Mouse (Mus musculus): ENCODE measurements around the gene Cst3. TPM values are rescaled to one million over a fixed set of nuclear protein-coding genes. Genes with fewer than 3 reads are reported as not detected.

Gene Cst3
- polyA plus RNA-seq (2012; rRNA removed), result 635 and 710 TPM in 2 replicates

DNA sequence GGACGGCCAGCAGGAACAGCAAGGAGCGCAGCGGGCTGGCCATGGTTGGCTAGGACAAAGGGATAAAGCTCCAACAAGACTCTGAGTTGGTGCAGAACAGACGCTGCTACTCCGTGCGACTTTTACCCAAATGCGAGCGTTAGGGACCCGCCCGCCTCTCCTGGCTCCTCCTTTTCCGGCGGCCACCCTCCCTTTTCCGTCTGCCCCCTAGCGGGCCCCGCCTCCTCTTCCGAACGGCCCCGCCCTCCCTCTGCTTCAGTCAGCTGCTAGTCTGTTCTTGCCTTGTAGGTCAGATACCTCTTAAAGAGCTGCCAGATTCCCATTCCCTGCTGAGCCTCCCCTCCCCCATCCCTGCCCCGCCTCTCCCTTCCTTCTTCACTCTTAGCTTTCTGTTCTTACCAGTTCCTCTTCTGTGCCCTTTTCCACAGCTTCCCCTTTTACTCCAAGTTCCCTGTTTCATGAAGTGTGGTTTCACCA lies at the start of gene Cst3:
Gene Cst3 (minus strand): TSS at position 358 of the 477 bp plus-strand sequence.

DNA sequence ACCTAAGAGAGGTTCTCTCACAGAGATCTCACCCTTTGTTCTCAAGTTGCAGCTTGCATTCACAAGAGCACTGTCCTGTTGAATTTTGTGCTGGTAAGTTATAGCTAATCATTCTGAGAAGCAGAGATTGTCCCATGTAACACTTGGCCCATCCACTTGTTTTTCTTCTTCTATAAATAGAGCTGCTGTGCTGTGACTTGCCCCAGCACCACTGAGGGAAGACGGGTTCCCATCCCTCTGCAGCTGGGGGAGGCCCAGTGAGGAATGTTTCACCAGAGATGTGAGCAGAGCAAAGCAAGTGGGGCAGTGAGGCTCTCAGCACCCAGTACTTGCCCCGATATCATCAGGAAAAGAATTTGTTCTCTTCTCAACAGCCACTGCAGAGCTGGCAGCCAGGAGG lies 10.5 kb downstream of the Cst3 start, which contains the start of gene 9230104L09Rik:
Gene 9230104L09Rik (minus strand): TSS at position 73 of the 400 bp plus-strand sequence.

DNA sequence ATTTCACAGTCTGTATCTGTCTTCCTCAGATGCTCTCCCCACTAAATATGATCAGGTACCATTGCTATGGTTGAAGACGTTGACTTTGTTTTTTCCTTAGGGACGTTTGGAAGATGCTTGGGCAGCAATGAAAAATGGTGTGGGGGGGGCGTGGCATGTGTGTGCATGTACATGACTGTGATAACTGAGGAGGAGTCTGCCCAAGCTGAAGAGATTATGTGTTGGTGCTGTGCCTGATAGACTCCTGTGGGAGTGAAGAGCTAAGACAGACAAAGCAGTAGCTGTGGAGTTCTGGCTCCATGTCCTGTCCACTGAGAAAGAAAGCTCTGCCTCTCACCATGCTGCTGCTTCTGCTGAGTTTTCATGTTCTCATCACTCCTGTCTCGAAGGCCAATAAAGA lies 40.6 kb downstream of the Cst3 start, which contains the start of gene Cst9:
Gene Cst9 (plus strand): TSS at position 236 of the 400 bp plus-strand sequence.

Other genes starting within 250 kb of the Cst3 start
- gene Nxt1, start 203.1 kb downstream of the Cst3 start, polyA plus RNA-seq (2012; rRNA removed), result 6.4 and 7.7 TPM in 2 replicates
- gene Gzf1, start 194.7 kb downstream of the Cst3 start, polyA plus RNA-seq (2012; rRNA removed), result 1.5 and 1.9 TPM in 2 replicates
- gene Napb, start 143.2 kb downstream of the Cst3 start, polyA plus RNA-seq (2012; rRNA removed), result 0.04 and 0.17 TPM in 2 replicates
- not detected in 2 replicates for gene Cstl1, start 125.3 kb downstream of the Cst3 start, polyA plus RNA-seq (2012; rRNA removed)
- 0.18 TPM in 1 of 2 replicates, not detected in the other for gene Cst11, start 104.2 kb downstream of the Cst3 start, polyA plus RNA-seq (2012; rRNA removed)
- not detected in 2 replicates for gene 8030411F24Rik, start 93.7 kb downstream of the Cst3 start, polyA plus RNA-seq (2012; rRNA removed)
- not detected in 2 replicates for gene Cst12, start 86.3 kb downstream of the Cst3 start, polyA plus RNA-seq (2012; rRNA removed)
- 0.14 and 0.20 TPM in 2 replicates for gene Cst8, start 76.9 kb downstream of the Cst3 start, polyA plus RNA-seq (2012; rRNA removed)
- not detected in 2 replicates for gene Cst13, start 55.6 kb downstream of the Cst3 start, polyA plus RNA-seq (2012; rRNA removed)
- gene Cst9, start 40.5 kb downstream of the Cst3 start, polyA plus RNA-seq (2012; rRNA removed), result not detected in 2 replicates
- gene 9230104L09Rik, start 10.7 kb downstream of the Cst3 start, polyA plus RNA-seq (2012; rRNA removed), result 1.3 TPM in 1 of 2 replicates, not detected in the other
- gene Gm1330, start 127.6 kb upstream of the Cst3 start, polyA plus RNA-seq (2012; rRNA removed), result not detected in 2 replicates
- not detected in 2 replicates for gene Gm10750, start 141.5 kb upstream of the Cst3 start, polyA plus RNA-seq (2012; rRNA removed)